Comparison of ENCODE assay signal across 12 mouse cellular contexts in the genomic region with DNA sequence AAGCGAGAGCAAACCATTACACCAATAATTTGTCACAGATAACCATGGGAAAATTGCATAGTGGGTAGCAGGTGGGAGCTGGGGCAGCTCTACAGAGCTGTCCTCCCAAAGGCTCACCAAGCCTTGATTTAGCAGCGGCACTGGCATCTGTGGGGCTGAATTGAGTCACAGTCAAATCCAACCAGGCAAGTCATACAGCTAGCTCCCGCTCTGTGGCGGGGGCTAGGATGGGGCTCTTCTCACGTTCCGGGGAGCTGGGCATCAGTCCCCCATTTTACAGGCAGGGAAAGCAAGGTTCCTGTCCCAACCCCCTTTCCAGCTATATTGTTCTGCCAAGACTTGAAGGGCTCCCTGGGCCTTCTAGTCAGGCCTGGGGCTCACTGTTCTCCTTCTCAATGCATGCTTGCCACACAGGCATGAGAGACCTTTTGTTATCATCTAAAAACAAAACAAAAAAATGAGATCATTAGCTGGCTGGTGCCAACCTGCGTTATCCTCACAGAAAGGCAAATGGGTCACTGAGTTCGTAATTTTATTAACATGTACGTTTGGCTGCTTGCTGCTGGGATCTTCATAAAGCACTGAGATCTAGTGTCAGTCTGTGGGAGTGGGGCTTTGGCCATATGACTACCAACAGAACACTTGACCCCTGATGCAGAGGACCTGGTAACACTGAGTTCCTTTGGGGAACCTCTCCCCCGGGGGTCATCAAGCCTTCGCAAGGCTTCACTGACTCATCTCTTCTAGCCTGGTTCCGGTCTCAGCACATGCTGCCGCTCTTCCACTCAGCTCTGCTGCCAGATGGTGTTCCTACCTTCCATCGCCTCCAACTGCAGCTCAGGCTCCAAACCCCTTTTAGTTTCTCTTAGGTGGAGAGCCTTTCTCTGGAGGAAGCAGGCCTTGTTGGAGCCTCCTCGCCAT. TPM values are rescaled to one million over a fixed set of nuclear protein-coding genes. Genes with fewer than 3 reads are reported as not detected.
A peak's percentile ranks its signal among the peaks of the same experiment; 100 is the strongest.
DNase-seq lines count a peak whose midpoint lies in the region; ATAC-seq lines count a peak whose summit lies in the region.
"Had no signal": no experiment of that assay in that cellular context is flagged by ENCODE, and none has a peak within 500 bp of the region (broad histone marks: within the 10 kb centered on the region; RNA-seq: fewer than 3 reads in every experiment).

No protein-coding gene starts in this region.

- DNase-seq in heart, embryonic 10.5 days (ENCODE audit: low spot score) = no peak
- DNase-seq in heart, postnatal 10 days = no peak
- DNase-seq in neural tube, embryonic 10.5 days (ENCODE audit: extremely low spot score, low spot score) = no peak
- peak; percentile 84 for DNase-seq in retina, postnatal 1 day
- DNase-seq in ovary, postnatal 14 days (ENCODE audit: low spot score) = no peak
- DNase-seq in natural killer cell, adult 2 months (ENCODE audit: low spot score in 2 of 2) = no peak

- H3K36me3 ChIP-seq in heart, embryonic 10.5 days = peaks cover 36% of the 10 kb centered on the region
- H3K36me3 ChIP-seq in neural tube, embryonic 13.5 days = peaks cover 38% of the 10 kb centered on the region
- H3K36me3 ChIP-seq in forebrain, embryonic 15.5 days = peaks cover 32% of the 10 kb centered on the region

- H3K4me3 ChIP-seq in heart, embryonic 10.5 days = no peak overlapping the region
- H3K4me3 ChIP-seq in neural tube, embryonic 13.5 days = no peak overlapping the region
- H3K4me3 ChIP-seq in forebrain, embryonic 15.5 days = no peak overlapping the region
- H3K4me3 ChIP-seq: limb, embryonic 15.5 days had no signal

- H3K27me3 ChIP-seq in heart, embryonic 10.5 days (ENCODE audit: insufficient read depth, poor library complexity, severe bottlenecking) = no peaks in the 10 kb centered on the region
- H3K27me3 ChIP-seq in neural tube, embryonic 13.5 days = no peaks in the 10 kb centered on the region
- H3K27me3 ChIP-seq in forebrain, embryonic 15.5 days = no peaks in the 10 kb centered on the region
- H3K27me3 ChIP-seq: limb, embryonic 15.5 days had no signal

- H3K9me3 ChIP-seq in heart, embryonic 10.5 days = no peaks in the 10 kb centered on the region
- H3K9me3 ChIP-seq in neural tube, embryonic 13.5 days = no peaks in the 10 kb centered on the region
- H3K9me3 ChIP-seq in forebrain, embryonic 15.5 days = no peaks in the 10 kb centered on the region
- H3K9me3 ChIP-seq: limb, embryonic 15.5 days had no signal

- no peak for ATAC-seq in neural tube, embryonic 13.5 days (ENCODE audit: low read depth)
- ATAC-seq in forebrain, embryonic 15.5 days (replicated peaks) = peak; percentile 25; the same call in 1 of the 2 replicates
- ATAC-seq: CD4-positive, CD25-positive, alpha-beta regulatory T cell, adult 4 months; intestine, postnatal 0 days had no signal

- 72% methylated on average over 15 of the region's 15 CpGs for whole genome bisulfite sequencing in heart, embryonic 10.5 days
- WGBS in neural tube, embryonic 13.5 days = 66% methylated on average over 15 of the region's 15 CpGs
- 62% methylated on average over 15 of the region's 15 CpGs for WGBS in forebrain, embryonic 15.5 days

- intact Hi-C loops in heart, postnatal 10 days (cut with DNase I) = loop anchor here (5.0 kb wide), 1 partner anchor 47 kb away; no protein-coding TSS in a partner anchor

- no peak overlapping the region for H3K4me2 ChIP-seq in neural tube, embryonic 13.5 days
- H3K4me2 ChIP-seq in forebrain, embryonic 15.5 days (replicated peaks) = no peak overlapping the region
- H3K4me2 ChIP-seq: limb, embryonic 15.5 days had no signal

- peak overlapping the region; percentile 10; the same call in 1 of the 2 replicates for H3K27ac ChIP-seq in heart, embryonic 10.5 days
- H3K27ac ChIP-seq in neural tube, embryonic 13.5 days (replicated peaks) = 0 out of 2 replicates have a peak overlapping the region, but pooled peaks have one; percentile 18
- peak overlapping the region; percentile 27 for H3K27ac ChIP-seq in forebrain, embryonic 15.5 days (replicated peaks)
- H3K27ac ChIP-seq: limb, embryonic 15.5 days had no signal

- H3K9ac ChIP-seq in neural tube, embryonic 13.5 days = no peak overlapping the region
- no peak overlapping the region for H3K9ac ChIP-seq in forebrain, embryonic 15.5 days (replicated peaks)
- H3K9ac ChIP-seq: limb, embryonic 15.5 days had no signal

- peaks cover 32% of the 10 kb centered on the region for H3K4me1 ChIP-seq in heart, embryonic 10.5 days
- H3K4me1 ChIP-seq in neural tube, embryonic 13.5 days (replicated peaks) = peaks cover 15% of the 10 kb centered on the region; the same call in 1 of the 2 replicates
- peaks cover 9% of the 10 kb centered on the region for H3K4me1 ChIP-seq in forebrain, embryonic 15.5 days

RNA-seq across cellular contexts. Expression of a gene that starts 5.3 kb away (rescaled TPM):
- polyA plus RNA-seq in heart, embryonic 10.5 days (2016; fragmentation: Nextera tagmentation; extraction: Ambion mirVana) = 33.1 and 39.6 TPM in 2 replicates
- 1 to 10 TPM; 7.2 to 7.8 TPM for total RNA-seq in heart, postnatal 10 days (2021)
- polyA plus RNA-seq in neural tube, embryonic 13.5 days (2015; fragmentation: Nextera tagmentation; extraction: Ambion mirVana) = 81.8 and 95.4 TPM in 2 replicates
- polyA plus RNA-seq in forebrain, embryonic 15.5 days (2015; fragmentation: Nextera tagmentation; extraction: Ambion mirVana) = 94.3 and 104 TPM in 2 replicates

RNA-seq across cellular contexts. Expression of a gene that starts 50.0 kb away (rescaled TPM):
- polyA plus RNA-seq in heart, embryonic 10.5 days (2016; fragmentation: Nextera tagmentation; extraction: Ambion mirVana) = 118 and 134 TPM in 2 replicates
- 10 to 100 TPM; 71.1 to 71.3 TPM for total RNA-seq in heart, postnatal 10 days (2021)
- 104 and 114 TPM in 2 replicates for polyA plus RNA-seq in neural tube, embryonic 13.5 days (2015; fragmentation: Nextera tagmentation; extraction: Ambion mirVana)
- polyA plus RNA-seq in forebrain, embryonic 15.5 days (2015; fragmentation: Nextera tagmentation; extraction: Ambion mirVana) = 139 and 148 TPM in 2 replicates

RNA-seq across cellular contexts. Expression of a gene that starts 55.7 kb away (rescaled TPM):
- 3.6 and 5.2 TPM in 2 replicates for polyA plus RNA-seq in heart, embryonic 10.5 days (2016; fragmentation: Nextera tagmentation; extraction: Ambion mirVana)
- 1 to 10 TPM; 1.7 to 3.0 TPM for total RNA-seq in heart, postnatal 10 days (2021)
- 0.31 and 0.33 TPM in 2 replicates for polyA plus RNA-seq in neural tube, embryonic 13.5 days (2015; fragmentation: Nextera tagmentation; extraction: Ambion mirVana)
- 0.27 and 0.42 TPM in 2 replicates for polyA plus RNA-seq in forebrain, embryonic 15.5 days (2015; fragmentation: Nextera tagmentation; extraction: Ambion mirVana)
- total RNA-seq: common myeloid progenitor, adult 5-6 weeks had no signal
